Mouse (Mus musculus) thymus, adult 2 months (tissue): Measurements from ENCODE around the gene Gm5741.

ENCODE experiments used
- CTCF ChIP-seq: fragments of 200-500 bp; IDR thresholded peaks from 2 replicates; pipeline ENCODE4 v1.5.1; 2012; ENCODE audit warnings: mild to moderate bottlenecking, control low read depth, low read length, moderate library complexity, borderline replicate concordance; ENCODE audit not compliant: control insufficient read depth, poor library complexity, insufficient read depth; ENCODE audit errors: extremely low read depth
- POLR2A ChIP-seq: fragments of 200-500 bp; IDR thresholded peaks from 2 replicates; pipeline ENCODE4 v1.6.1; 2012; ENCODE audit warnings: mild to moderate bottlenecking, low read length, control low read depth, moderate library complexity; ENCODE audit not compliant: control insufficient read depth, poor library complexity, insufficient read depth; ENCODE audit errors: extremely low read depth

- TF ChIP-seq CTCF (no peak), POLR2A (no peak)
Observed at GRCm38 (mm10) chr8:85057367-85057766, 10.4 kb downstream of the Gm5741 start.
